Mouse (Mus musculus): ENCODE measurements around the gene Cd160. TPM values are rescaled to one million over a fixed set of nuclear protein-coding genes. Genes with fewer than 3 reads are reported as not detected.

Gene Cd160
- total and polyA plus RNA-seq, 2 experiments from 2014 or later = 0.13 TPM; not detected in 1

- 34% methylated on average over 6 of the region's 6 CpGs for whole genome bisulfite sequencing
- Histone ChIP-seq H3K9ac (replicated peaks; ENCODE audit: low read length) (no peak overlapping the region), H3K27me3 (ENCODE audit: insufficient read depth, low read length) (no peaks in the 10 kb centered on the region), H3K9me3 (ENCODE audit: low read length) (no peaks in the 10 kb centered on the region), H3K4me1 (ENCODE audit: insufficient read depth, low read length) (no peaks in the 10 kb centered on the region), H3K27ac (no peak overlapping the region), H3K4me2 (ENCODE audit: low read depth, low read length) (no peak overlapping the region), H3K4me3 (ENCODE audit: low read length) (no peak overlapping the region), H3K36me3 (ENCODE audit: insufficient read depth, low read length) (no peaks in the 10 kb centered on the region)
- ATAC-seq = no peak
- DNase-seq (ENCODE audit: low spot score) = no peak
- TF ChIP-seq CTCF (IDR thresholded peaks at IDR 0.05; ENCODE audit: low read depth) = no peak
These were observed 18.5 kb upstream of the Cd160 start for GRCm38 (mm10) chr3:96847661-96848060.

GRCm38 (mm10) chr3:96846985-96847384 lies 17.8 kb upstream of the Cd160 start:
- no peaks in the 10 kb centered on the region for H3K27me3 ChIP-seq (ENCODE audit: insufficient read depth, low read length)
- H3K4me3 ChIP-seq (ENCODE audit: low read length) = no peak overlapping the region
- ATAC-seq (no peak), DNase-seq (ENCODE audit: low spot score) (no peak)
- no peaks in the 10 kb centered on the region for H3K36me3 ChIP-seq (ENCODE audit: insufficient read depth, low read length)
- H3K9ac ChIP-seq (replicated peaks; ENCODE audit: low read length) = no peak overlapping the region
- no peak overlapping the region for H3K27ac ChIP-seq
- no peak overlapping the region for H3K4me2 ChIP-seq (ENCODE audit: low read depth, low read length)
- WGBS = 88% methylated on average over 12 of the region's 12 CpGs
- H3K4me1 ChIP-seq (ENCODE audit: insufficient read depth, low read length) = no peaks in the 10 kb centered on the region
- H3K9me3 ChIP-seq (ENCODE audit: low read length) = no peaks in the 10 kb centered on the region
- TF ChIP-seq CTCF (IDR thresholded peaks at IDR 0.05; ENCODE audit: low read depth) = no peak

GRCm38 (mm10) chr3:96845806-96846205 lies 16.7 kb upstream of the Cd160 start:
- no peak for TF ChIP-seq CTCF (IDR thresholded peaks at IDR 0.05; ENCODE audit: low read depth)
- Histone ChIP-seq H3K4me3 (ENCODE audit: low read length) (no peak overlapping the region), H3K9ac (replicated peaks; ENCODE audit: low read length) (no peak overlapping the region), H3K4me1 (ENCODE audit: insufficient read depth, low read length) (no peaks in the 10 kb centered on the region), H3K4me2 (ENCODE audit: low read depth, low read length) (no peak overlapping the region), H3K36me3 (ENCODE audit: insufficient read depth, low read length) (no peaks in the 10 kb centered on the region), H3K27me3 (ENCODE audit: insufficient read depth, low read length) (no peaks in the 10 kb centered on the region), H3K27ac (no peak overlapping the region), H3K9me3 (ENCODE audit: low read length) (no peaks in the 10 kb centered on the region)
- WGBS = 81% methylated on average over 9 of the region's 9 CpGs
- no peak for DNase-seq (ENCODE audit: low spot score)
- no peak for ATAC-seq

GRCm38 (mm10) chr3:96845191-96845590 lies 16.0 kb upstream of the Cd160 start:
- Histone ChIP-seq H3K27me3 (ENCODE audit: insufficient read depth, low read length) (no peaks in the 10 kb centered on the region), H3K4me3 (ENCODE audit: low read length) (no peak overlapping the region), H3K4me1 (ENCODE audit: insufficient read depth, low read length) (no peaks in the 10 kb centered on the region), H3K9ac (replicated peaks; ENCODE audit: low read length) (no peak overlapping the region), H3K36me3 (ENCODE audit: insufficient read depth, low read length) (no peaks in the 10 kb centered on the region), H3K4me2 (ENCODE audit: low read depth, low read length) (no peak overlapping the region), H3K9me3 (ENCODE audit: low read length) (no peaks in the 10 kb centered on the region), H3K27ac (no peak overlapping the region)
- DNase-seq (ENCODE audit: low spot score) (no peak), ATAC-seq (no peak)
- WGBS = 94% methylated on average over 6 of the region's 6 CpGs
- no peak for TF ChIP-seq CTCF (IDR thresholded peaks at IDR 0.05; ENCODE audit: low read depth)

GRCm38 (mm10) chr3:96838996-96839645 lies 10.0 kb upstream of the Cd160 start:
- WGBS = 83% methylated on average over 7 of the region's 7 CpGs
- no peak overlapping the region for H3K4me2 ChIP-seq (ENCODE audit: low read depth, low read length)
- no peak for TF ChIP-seq CTCF (IDR thresholded peaks at IDR 0.05; ENCODE audit: low read depth)

GRCm38 (mm10) chr3:96836414-96836813 lies 7.3 kb upstream of the Cd160 start:
- H3K4me1 ChIP-seq (ENCODE audit: insufficient read depth, low read length) = no peaks in the 10 kb centered on the region
- H3K27ac ChIP-seq = no peak overlapping the region
- no peak overlapping the region for H3K9ac ChIP-seq (replicated peaks; ENCODE audit: low read length)
- H3K4me2 ChIP-seq (ENCODE audit: low read depth, low read length) = no peak overlapping the region
- H3K4me3 ChIP-seq (ENCODE audit: low read length) = no peak overlapping the region
- ATAC-seq (no peak), DNase-seq (ENCODE audit: low spot score) (no peak)
- H3K36me3 ChIP-seq (ENCODE audit: insufficient read depth, low read length) = no peaks in the 10 kb centered on the region
- H3K27me3 ChIP-seq (ENCODE audit: insufficient read depth, low read length) = no peaks in the 10 kb centered on the region
- WGBS = 54% methylated on average over 2 of the region's 2 CpGs
- TF ChIP-seq CTCF (IDR thresholded peaks at IDR 0.05; ENCODE audit: low read depth) = no peak
- no peaks in the 10 kb centered on the region for H3K9me3 ChIP-seq (ENCODE audit: low read length)

More at GRCm38 (mm10) chr3:96838996-96839645, 10.0 kb upstream of the Cd160 start:
- Histone ChIP-seq H3K4me1 (ENCODE audit: insufficient read depth, low read length) (no peaks in the 10 kb centered on the region), H3K4me3 (ENCODE audit: low read length) (no peak overlapping the region), H3K36me3 (ENCODE audit: insufficient read depth, low read length) (no peaks in the 10 kb centered on the region), H3K27ac (no peak overlapping the region), H3K9me3 (ENCODE audit: low read length) (no peaks in the 10 kb centered on the region), H3K27me3 (ENCODE audit: insufficient read depth, low read length) (no peaks in the 10 kb centered on the region), H3K9ac (replicated peaks; ENCODE audit: low read length) (no peak overlapping the region)
- DNase-seq (ENCODE audit: low spot score) = no peak
- no peak for ATAC-seq

- H3K27ac ChIP-seq = no peak overlapping the region
- H3K9me3 ChIP-seq (ENCODE audit: low read length) = no peaks in the 10 kb centered on the region
- H3K4me1 ChIP-seq (ENCODE audit: insufficient read depth, low read length) = no peaks in the 10 kb centered on the region
- ATAC-seq (no peak), DNase-seq (ENCODE audit: low spot score) (no peak)
- H3K4me2 ChIP-seq (ENCODE audit: low read depth, low read length) = no peak overlapping the region
- WGBS = 72% methylated on average over 7 of the region's 7 CpGs
- TF ChIP-seq CTCF (IDR thresholded peaks at IDR 0.05; ENCODE audit: low read depth) = no peak
- no peak overlapping the region for H3K9ac ChIP-seq (replicated peaks; ENCODE audit: low read length)
- H3K36me3 ChIP-seq (ENCODE audit: insufficient read depth, low read length) = no peaks in the 10 kb centered on the region
- no peak overlapping the region for H3K4me3 ChIP-seq (ENCODE audit: low read length)
- no peaks in the 10 kb centered on the region for H3K27me3 ChIP-seq (ENCODE audit: insufficient read depth, low read length)
These were observed 5.6 kb upstream of the Cd160 start for GRCm38 (mm10) chr3:96834587-96835348.
